Mouse (Mus musculus) bone marrow macrophage, adult 2 months (primary cell): ENCODE measurements around the gene Lta.

ENCODE experiments used
- CTCF ChIP-seq: IDR thresholded peaks from 2 replicates; pipeline ENCODE4 v1.5.1; 2012; ENCODE audit warnings: low read depth, mild to moderate bottlenecking, low read length, moderate library complexity
- POLR2A ChIP-seq: IDR thresholded peaks from 2 replicates; pipeline ENCODE4 v1.6.1; 2012; ENCODE audit warnings: mild to moderate bottlenecking, low read depth, low read length, borderline replicate concordance

DNA sequence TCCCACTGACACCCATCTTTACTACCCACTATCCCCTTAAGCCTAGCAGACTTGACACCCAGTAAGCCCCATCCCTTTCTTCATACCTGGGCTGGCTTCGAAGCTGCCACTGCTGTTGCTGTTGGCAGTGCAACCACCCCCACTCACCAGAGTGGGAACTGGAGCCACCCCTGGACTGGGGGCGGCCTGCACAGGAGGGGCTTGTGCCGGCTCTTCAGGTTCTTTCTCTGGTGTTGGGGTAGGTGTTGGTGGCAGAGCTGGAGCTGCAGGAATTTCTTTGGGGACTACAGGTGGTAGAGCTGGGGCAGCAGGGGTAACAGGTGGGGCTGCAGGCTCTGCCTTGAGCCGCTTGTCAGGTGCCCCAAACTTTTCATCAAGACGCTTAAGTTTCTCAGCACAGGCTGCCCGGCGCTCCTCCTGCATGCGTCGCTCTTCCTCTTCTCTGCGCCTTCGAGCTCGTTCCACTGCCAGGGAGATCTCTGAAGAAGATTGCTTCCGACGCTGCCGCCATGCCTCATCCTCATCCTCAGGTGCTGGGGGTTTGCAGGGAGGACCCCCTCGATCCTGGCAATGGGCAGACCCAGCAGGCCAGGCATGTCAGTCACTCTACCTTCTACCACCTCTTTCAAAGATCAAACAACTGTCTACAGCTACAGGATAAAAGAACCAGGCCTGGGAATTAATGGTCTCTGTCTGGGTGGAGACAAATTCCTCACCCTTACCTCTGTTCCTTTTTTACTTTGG lies 46.1 kb downstream of the Lta start:
- TF ChIP-seq CTCF (no peak), POLR2A (no peak)
